Mouse (Mus musculus): ENCODE results near the gene Ramp1.

DNA sequence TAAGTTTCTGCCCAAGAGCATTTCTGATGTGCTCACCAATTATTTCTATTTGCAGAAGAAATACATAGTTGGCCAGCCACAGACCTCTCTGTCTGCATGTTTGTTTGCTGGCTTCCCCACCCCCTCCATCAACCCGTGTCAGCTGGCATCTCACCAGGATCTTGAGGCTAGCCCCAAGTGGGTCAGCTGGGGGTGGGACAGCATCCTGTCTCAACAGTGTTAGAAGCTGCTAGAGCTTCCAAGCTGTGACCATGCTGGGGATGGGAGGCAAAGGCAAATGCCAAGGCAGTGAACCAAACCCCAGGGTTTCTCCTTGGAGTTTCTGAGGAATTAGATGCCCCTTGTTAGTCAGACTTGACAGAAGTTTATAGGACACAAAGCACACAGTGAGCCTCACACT, 36.4 kb downstream of the Ramp1 start:
- TF ChIP-seq CTCF (IDR thresholded peaks at IDR 0.05; ENCODE audit: low read depth) (no peak), EP300 (IDR thresholded peaks at IDR 0.05; ENCODE audit: low read depth) (no peak)
